Mouse (Mus musculus): ENCODE measurements around the gene Entr1. TPM values are rescaled to one million over a fixed set of nuclear protein-coding genes. Genes with fewer than 3 reads are reported as not detected.

The Entr1 gene
- polyA plus RNA-seq, 1 experiment from 2014 or later = 160 TPM

DNA sequence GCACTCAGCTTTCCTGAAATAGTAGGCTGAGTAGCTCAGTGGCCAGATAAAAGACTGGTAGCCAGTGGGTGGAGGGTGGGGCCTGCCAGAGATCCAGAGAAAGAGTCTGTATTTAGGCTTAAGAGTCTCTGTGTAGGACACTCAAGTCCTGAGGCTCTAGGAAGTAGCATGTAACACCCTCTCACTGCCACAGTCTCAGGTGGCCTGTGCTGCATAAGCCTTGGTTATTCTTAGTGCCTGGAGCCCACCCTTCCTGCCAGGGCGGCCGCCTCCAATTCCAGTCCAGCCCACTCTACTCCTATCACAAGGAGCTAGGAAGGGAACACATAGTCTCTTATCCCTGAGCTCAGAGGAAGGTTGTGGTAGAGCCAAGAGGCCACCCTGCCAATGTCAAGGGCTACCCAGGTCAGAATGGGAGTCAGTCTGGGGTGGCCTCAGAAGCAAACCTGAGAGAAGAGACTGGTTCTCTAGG, 47.6 kb downstream of the Entr1 start:
- 0 out of 2 replicates have a peak, but pooled peaks cover 7% of the 10 kb centered on the region for H3K4me1 ChIP-seq
- 91% methylated on average over 2 of the region's 2 CpGs for WGBS
- H3K4me2 ChIP-seq = no peak overlapping the region
- H3K4me3 ChIP-seq (replicated peaks) = no peak overlapping the region
- no peaks in the 10 kb centered on the region for H3K27me3 ChIP-seq (replicated peaks)
- H3K27ac ChIP-seq (replicated peaks) = peak overlapping the region; percentile 13; the same call in 1 of the 2 replicates
- H3K9me3 ChIP-seq (replicated peaks) = no peaks in the 10 kb centered on the region
- no peak overlapping the region for H3K9ac ChIP-seq (replicated peaks)
- no peak for ATAC-seq (ENCODE audit: low FRiP score)
- H3K36me3 ChIP-seq = peaks cover 70% of the 10 kb centered on the region

DNA sequence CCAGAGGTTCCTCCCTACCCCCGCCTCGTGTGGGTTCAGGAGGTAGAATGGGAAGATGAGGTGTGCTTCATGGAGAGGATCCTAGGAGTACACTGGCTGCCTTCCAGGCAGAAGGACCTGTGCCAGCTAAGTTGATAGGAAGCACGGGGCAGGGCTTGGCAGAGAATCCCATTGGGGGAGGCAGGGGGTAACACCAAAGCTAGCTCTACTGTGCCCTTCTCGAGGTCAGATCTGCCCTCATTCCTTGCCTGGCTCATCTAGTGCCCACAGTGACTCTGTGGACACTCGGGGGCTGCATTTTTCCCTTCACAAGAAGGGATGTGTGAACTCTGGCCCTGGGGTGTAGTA, 49.9 kb downstream of the Entr1 start:
- Histone ChIP-seq H3K4me1 (0 out of 2 replicates have a peak, but pooled peaks cover 7% of the 10 kb centered on the region), H3K27me3 (replicated peaks) (no peaks in the 10 kb centered on the region), H3K9ac (replicated peaks) (no peak overlapping the region), H3K9me3 (replicated peaks) (no peaks in the 10 kb centered on the region), H3K36me3 (peaks cover 49% of the 10 kb centered on the region), H3K4me2 (no peak overlapping the region), H3K4me3 (replicated peaks) (no peak overlapping the region), H3K27ac (replicated peaks) (no peak overlapping the region)
- no peak for ATAC-seq (ENCODE audit: low FRiP score)
- WGBS = 88% methylated on average over 5 of the region's 5 CpGs

DNA sequence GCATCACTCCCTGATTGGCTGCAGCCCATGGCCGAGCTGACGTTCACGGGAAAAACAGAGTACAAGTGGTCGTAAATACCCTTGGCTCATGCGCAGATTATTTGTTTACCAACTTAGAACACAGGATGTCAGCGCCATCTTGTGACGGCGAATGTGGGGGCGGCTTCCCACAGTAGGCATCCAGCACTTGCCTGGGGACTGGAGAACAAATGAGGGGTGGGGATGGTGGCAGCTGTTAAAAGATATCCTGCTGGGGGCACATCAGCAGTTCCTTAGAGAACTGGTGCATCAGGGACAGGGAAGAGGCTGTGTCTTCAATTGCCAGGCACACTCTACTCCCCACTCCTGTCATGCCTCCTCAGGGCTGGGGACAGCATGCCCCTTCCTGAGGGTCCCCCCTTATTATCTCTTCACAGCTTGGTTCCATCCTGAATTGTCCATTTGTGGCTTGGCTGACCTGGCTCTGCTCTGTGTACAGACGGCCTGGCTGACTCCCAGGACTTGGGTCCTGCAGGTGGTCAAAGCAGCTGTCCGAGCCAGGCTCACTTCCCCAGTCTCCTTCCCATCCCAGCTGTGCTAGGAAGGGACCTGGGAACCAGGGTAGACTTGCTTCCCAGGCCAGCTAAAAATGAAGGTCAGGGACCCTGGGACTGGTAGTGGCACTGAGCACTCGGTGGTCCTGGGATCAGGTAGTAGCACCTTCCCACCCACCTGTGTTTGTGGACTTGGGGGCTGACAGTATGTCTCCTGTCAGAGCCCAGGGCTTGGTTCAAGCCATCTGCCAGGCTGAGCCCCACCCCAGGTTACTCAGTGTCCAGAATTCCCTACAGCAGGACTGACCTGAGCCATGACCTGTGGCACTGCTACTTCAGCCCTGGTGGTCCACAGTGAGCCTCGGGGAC, 50.6 kb downstream of the Entr1 start:
- 57% methylated on average over 9 of the region's 13 CpGs for whole genome bisulfite sequencing
- Histone ChIP-seq H3K9me3 (replicated peaks) (no peaks in the 10 kb centered on the region), H3K4me1 (0 out of 2 replicates have a peak, but pooled peaks cover 7% of the 10 kb centered on the region), H3K27ac (replicated peaks) (no peak overlapping the region), H3K4me3 (replicated peaks) (no peak overlapping the region), H3K27me3 (replicated peaks) (no peaks in the 10 kb centered on the region), H3K4me2 (no peak overlapping the region), H3K36me3 (peaks cover 45% of the 10 kb centered on the region), H3K9ac (replicated peaks) (no peak overlapping the region)
- ATAC-seq (ENCODE audit: low FRiP score) = no peak; the same call in 1 of the 2 replicates

Other genes starting within 250 kb of the Entr1 start
- gene Lhx3, start 181.0 kb downstream of the Entr1 start, polyA plus RNA-seq (2015; fragmentation: Nextera tagmentation; extraction: Ambion mirVana) = 6.9 and 8.5 TPM in 2 replicates
- gene Qsox2, start 151.8 kb downstream of the Entr1 start, polyA plus RNA-seq (2015; fragmentation: Nextera tagmentation; extraction: Ambion mirVana) = 14.7 and 18.2 TPM in 2 replicates
- gene Ccdc187, start 94.8 kb downstream of the Entr1 start, polyA plus RNA-seq (2015; fragmentation: Nextera tagmentation; extraction: Ambion mirVana) = 0.03 and 0.11 TPM in 2 replicates
- gene Gpsm1, start 73.8 kb downstream of the Entr1 start, polyA plus RNA-seq (2015; fragmentation: Nextera tagmentation; extraction: Ambion mirVana) = 130 and 158 TPM in 2 replicates
- gene Dnlz, start 37.2 kb downstream of the Entr1 start, polyA plus RNA-seq (2015; fragmentation: Nextera tagmentation; extraction: Ambion mirVana) = 29.8 and 33.4 TPM in 2 replicates
- gene Card9, start 28.4 kb downstream of the Entr1 start, polyA plus RNA-seq (2015; fragmentation: Nextera tagmentation; extraction: Ambion mirVana) = 2.1 and 2.5 TPM in 2 replicates
- 30.4 and 33.6 TPM in 2 replicates for gene Snapc4, start 8.7 kb downstream of the Entr1 start, polyA plus RNA-seq (2015; fragmentation: Nextera tagmentation; extraction: Ambion mirVana)
- gene Pmpca, start within 50 bp of the Entr1 start, polyA plus RNA-seq (2015; fragmentation: Nextera tagmentation; extraction: Ambion mirVana) = 94.7 and 95.3 TPM in 2 replicates
- 23.4 and 23.9 TPM in 2 replicates for gene Inpp5e, start 19.9 kb upstream of the Entr1 start, polyA plus RNA-seq (2015; fragmentation: Nextera tagmentation; extraction: Ambion mirVana)
- 16.7 and 17.2 TPM in 2 replicates for gene Sec16a, start 55.9 kb upstream of the Entr1 start, polyA plus RNA-seq (2015; fragmentation: Nextera tagmentation; extraction: Ambion mirVana)
- gene Notch1, start 127.3 kb upstream of the Entr1 start, polyA plus RNA-seq (2015; fragmentation: Nextera tagmentation; extraction: Ambion mirVana) = 11.7 and 22.6 TPM in 2 replicates
- 76.5 and 94.1 TPM in 2 replicates for gene Egfl7, start 190.7 kb upstream of the Entr1 start, polyA plus RNA-seq (2015; fragmentation: Nextera tagmentation; extraction: Ambion mirVana)
- not detected in 2 replicates for gene Gm20532, start 197.3 kb upstream of the Entr1 start, polyA plus RNA-seq (2015; fragmentation: Nextera tagmentation; extraction: Ambion mirVana)
- gene Agpat2, start 215.1 kb upstream of the Entr1 start, polyA plus RNA-seq (2015; fragmentation: Nextera tagmentation; extraction: Ambion mirVana) = 5.5 and 13.6 TPM in 2 replicates
- 121 and 145 TPM in 2 replicates for gene Fam69b, start 239.1 kb upstream of the Entr1 start, polyA plus RNA-seq (2015; fragmentation: Nextera tagmentation; extraction: Ambion mirVana)